Mouse (Mus musculus) hindbrain, embryonic 12.5 days (tissue): ENCODE results near the gene Klhl21. TPM values are rescaled to one million over a fixed set of nuclear protein-coding genes. Genes with fewer than 3 reads are reported as not detected.
A peak's percentile ranks its signal among the peaks of the same experiment; 100 is the strongest.
"Not testable (repeated sequence)": the region's sequence is repeated elsewhere in the genome, so short reads cannot be mapped to it uniquely, and the experiment has no call there.

Experiments
- ATAC-seq: fragments of 200-750 bp; cut with Nextera tagmentation; 2 replicates; pipeline ENCODE4 v1.8.0; 2017; ENCODE audit warnings: moderate TSS enrichment; ENCODE audit not compliant: low FRiP score
- H3K27ac ChIP-seq: fragments of 300-500 bp; sonication (generic); 2 replicates; pipeline ENCODE4 v1.5.1; 2016; ENCODE audit warnings: mild to moderate bottlenecking
- H3K27me3 ChIP-seq: fragments of 300-500 bp; sonication (generic); 2 replicates; pipeline ENCODE4 v1.6.1; 2016; ENCODE audit warnings: mild to moderate bottlenecking
- H3K36me3 ChIP-seq: fragments of 300-500 bp; sonication (generic); 2 replicates; pipeline ENCODE4 v1.6.1; 2016; ENCODE audit warnings: mild to moderate bottlenecking
- H3K4me1 ChIP-seq: fragments of 300-500 bp; sonication (generic); 2 replicates; pipeline ENCODE4 v1.6.1; 2016
- H3K4me2 ChIP-seq: fragments of 300-500 bp; sonication (generic); replicated peaks from 2 replicates; pipeline ENCODE4 v1.6.1; 2016; ENCODE audit warnings: mild to moderate bottlenecking
- H3K4me3 ChIP-seq: fragments of 300-500 bp; sonication (generic); 2 replicates; pipeline ENCODE4 v1.5.1; 2016; ENCODE audit warnings: mild to moderate bottlenecking
- H3K9ac ChIP-seq: fragments of 300-500 bp; sonication (generic); 2 replicates; pipeline ENCODE4 v1.6.1; 2016; ENCODE audit warnings: mild to moderate bottlenecking, moderate library complexity
- H3K9me3 ChIP-seq: fragments of 300-500 bp; sonication (generic); replicated peaks from 2 replicates; pipeline ENCODE4 v1.6.1; 2016; ENCODE audit warnings: mild to moderate bottlenecking
- WGBS: fragments of 180-500 bp; shearing (Covaris S2); methylation state at CpG from one replicate; pipeline ENCODE4 v1.1.7; 2016; 5-methylcytosine and 5-hydroxymethylcytosine counted together
- polyA plus RNA-seq: library from polyadenylated mRNA; unstranded; fragments of >200 nt; fragmentation: Nextera tagmentation; extraction: Ambion mirVana; gene quantifications from 2 replicates; pipeline ENCODE4 v1.2.1, GENCODE M21; 2016

Gene Klhl21
- polyA plus RNA-seq, 1 experiment from 2014 or later: 8.0 TPM

DNA sequence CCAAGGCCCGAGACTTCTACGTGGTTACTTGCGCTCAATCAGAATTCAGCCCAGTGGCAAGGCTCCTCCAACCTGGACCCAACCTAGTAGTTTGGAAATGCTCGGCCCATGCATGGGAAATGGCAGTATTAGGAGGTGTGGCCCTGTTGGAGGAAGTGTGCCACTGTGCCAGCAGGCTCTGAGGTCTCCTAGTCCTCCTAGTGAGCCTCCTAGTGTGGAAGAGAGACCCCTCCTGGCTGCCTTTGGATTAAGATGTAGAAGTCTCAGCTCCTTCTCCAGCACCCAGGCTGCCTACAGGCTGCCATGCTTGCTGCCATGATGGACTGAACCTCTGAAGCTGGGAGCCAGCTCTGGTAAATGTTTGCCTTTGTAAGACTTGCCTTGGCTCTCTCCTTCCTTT, 21.4 kb downstream of the Klhl21 start:
- H3K4me2 ChIP-seq: peak overlapping the region; percentile 15; the same call in 1 of the 2 replicates
- 0 out of 2 replicates have a peak, but pooled peaks cover 4% of the 10 kb centered on the region for H3K36me3 ChIP-seq
- no peak for ATAC-seq
- peaks cover 10% of the 10 kb centered on the region; the same call in 1 of the 2 replicates for H3K27me3 ChIP-seq
- 70% methylated on average over 4 of the region's 4 CpGs for WGBS
- peaks cover 38% of the 10 kb centered on the region for H3K4me1 ChIP-seq
- no peak overlapping the region for H3K9ac ChIP-seq
- no peak overlapping the region for H3K27ac ChIP-seq
- H3K9me3 ChIP-seq: no peaks in the 10 kb centered on the region
- H3K4me3 ChIP-seq: no peak overlapping the region

- Histone ChIP-seq H3K4me2 (no peak overlapping the region), H3K9ac (no peak overlapping the region), H3K9me3 (no peaks in the 10 kb centered on the region), H3K4me1 (peaks cover 16% of the 10 kb centered on the region), H3K27me3 (peaks cover 10% of the 10 kb centered on the region; the same call in 1 of the 2 replicates), H3K36me3 (no peaks in the 10 kb centered on the region), H3K27ac (no peak overlapping the region), H3K4me3 (no peak overlapping the region)
- ATAC-seq: no peak
- 92% methylated on average over 13 of the region's 13 CpGs for WGBS
Measured at GRCm38 (mm10) chr4:152032922-152033321, 24.3 kb downstream of the Klhl21 start.

DNA sequence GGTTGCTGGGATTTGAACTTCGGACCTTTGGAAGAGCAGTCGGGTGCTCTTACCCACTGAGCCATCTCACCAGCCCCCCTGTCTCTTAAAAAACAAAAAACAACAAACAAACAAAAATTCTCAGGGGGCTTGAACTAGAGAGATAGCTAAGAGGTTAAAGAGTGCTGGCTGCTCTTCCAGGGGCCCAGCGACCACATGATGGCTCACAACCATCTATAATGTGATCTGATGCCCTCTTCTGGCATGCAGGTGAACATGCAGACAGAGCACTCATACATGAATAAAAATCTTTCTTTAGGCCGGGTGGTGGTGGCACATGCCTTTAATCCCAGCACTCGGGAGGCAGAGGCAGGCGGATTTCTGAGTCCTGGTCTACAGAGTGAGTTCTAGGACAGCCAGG, 27.9 kb downstream of the Klhl21 start:
- WGBS: 95% methylated on average over 6 of the region's 6 CpGs
- not testable (repeated sequence) for H3K9me3 ChIP-seq, H3K9ac ChIP-seq, H3K36me3 ChIP-seq, ATAC-seq, H3K4me3 ChIP-seq, H3K27ac ChIP-seq, H3K4me2 ChIP-seq
- Histone ChIP-seq H3K27me3 (peaks cover 10% of the 10 kb centered on the region; the same call in 1 of the 2 replicates), H3K4me1 (peaks cover 15% of the 10 kb centered on the region)

DNA sequence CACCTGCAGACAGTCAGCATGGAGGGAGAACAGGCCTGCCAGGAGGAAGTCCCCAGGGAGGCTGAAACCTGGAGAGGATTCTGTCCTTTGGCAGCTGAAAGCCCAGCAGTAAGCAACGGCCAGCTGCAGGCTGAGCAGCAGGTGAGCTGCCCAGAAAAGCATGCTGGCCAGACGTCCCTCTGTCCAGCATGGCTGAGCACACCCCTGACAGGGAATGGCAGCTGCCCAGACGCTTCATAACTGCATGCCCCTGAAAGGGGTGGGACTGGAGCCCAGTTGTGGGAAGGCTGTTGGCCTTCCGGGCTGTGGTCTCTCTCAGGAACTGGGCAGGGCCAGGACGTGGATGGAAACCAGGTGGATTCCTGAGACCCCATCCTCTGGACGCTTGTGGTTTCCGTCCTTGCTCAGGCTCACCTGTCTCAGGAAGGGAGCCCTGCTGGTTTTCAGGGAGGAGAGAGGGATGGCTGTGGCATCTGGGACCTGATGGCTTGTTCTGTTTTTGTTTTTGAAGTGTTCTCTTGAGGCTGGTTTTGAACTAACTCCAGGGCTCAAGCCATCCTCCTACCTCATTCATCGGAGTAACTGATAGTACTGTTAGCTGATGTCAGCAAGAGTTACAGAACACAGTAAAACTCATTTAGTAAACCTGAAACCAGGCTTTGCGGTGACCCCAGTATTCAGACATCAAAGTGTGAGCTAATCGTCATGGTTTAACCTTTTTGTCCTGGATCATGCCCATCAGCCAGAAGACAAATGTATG, 29.8 kb downstream of the Klhl21 start, which contains the start of gene Tas1r1:
Gene Tas1r1, minus strand, starts transcription at position 344 of the 760 bp plus-strand sequence.
- peaks cover 25% of the 10 kb centered on the region for H3K36me3 ChIP-seq
- H3K4me1 ChIP-seq: peaks cover 15% of the 10 kb centered on the region
- 49% methylated on average over 10 of the region's 10 CpGs for WGBS
- peak within 1 kb of the TSS; percentile 96 for H3K4me3 ChIP-seq
- no peaks in the 10 kb centered on the region for H3K27me3 ChIP-seq
- no peaks in the 10 kb centered on the region for H3K9me3 ChIP-seq
- 0 out of 2 replicates have a peak, but pooled peaks have one; percentile 17 for ATAC-seq
- peak within 1 kb of the TSS; percentile 92 for H3K9ac ChIP-seq
- H3K4me2 ChIP-seq: peak within 1 kb of the TSS; percentile 98
- H3K27ac ChIP-seq: peak within 1 kb of the TSS; percentile 44; the same call in 1 of the 2 replicates

GRCm38 (mm10) chr4:152038985-152039830, 30.6 kb downstream of the Klhl21 start, which contains the start of gene Nol9:
TSS of gene Nol9 (plus strand) at chr4:152039321.
- WGBS: under 1% methylated on average over 86 of the region's 86 CpGs
- H3K4me2 ChIP-seq: peak within 1 kb of the TSS; percentile 98
- peaks cover 33% of the 10 kb centered on the region for H3K36me3 ChIP-seq
- no peaks in the 10 kb centered on the region for H3K27me3 ChIP-seq
- peak within 1 kb of the TSS; percentile 92 for H3K9ac ChIP-seq
- H3K27ac ChIP-seq: peak within 1 kb of the TSS; percentile 44; the same call in 1 of the 2 replicates
- peaks cover 15% of the 10 kb centered on the region for H3K4me1 ChIP-seq
- ATAC-seq: peak; percentile 88
- peak within 1 kb of the TSS; percentile 96 for H3K4me3 ChIP-seq
- H3K9me3 ChIP-seq: no peaks in the 10 kb centered on the region

- peaks cover 40% of the 10 kb centered on the region for H3K36me3 ChIP-seq
- no peak for ATAC-seq
- 8% methylated on average over 25 of the region's 25 CpGs for WGBS
- peak overlapping the region; percentile 96 for H3K4me3 ChIP-seq
- H3K9me3 ChIP-seq: no peaks in the 10 kb centered on the region
- no peak overlapping the region for H3K27ac ChIP-seq
- peak overlapping the region; percentile 92 for H3K9ac ChIP-seq
- H3K27me3 ChIP-seq: no peaks in the 10 kb centered on the region
- H3K4me1 ChIP-seq: peaks cover 15% of the 10 kb centered on the region
- peak overlapping the region; percentile 98 for H3K4me2 ChIP-seq
Measured at GRCm38 (mm10) chr4:152039831-152040310, 31.3 kb downstream of the Klhl21 start.

- ATAC-seq: no peak
- Histone ChIP-seq H3K4me3 (no peak overlapping the region), H3K36me3 (peaks cover 58% of the 10 kb centered on the region)
Measured at GRCm38 (mm10) chr4:152041924-152042641, 33.5 kb downstream of the Klhl21 start.

DNA sequence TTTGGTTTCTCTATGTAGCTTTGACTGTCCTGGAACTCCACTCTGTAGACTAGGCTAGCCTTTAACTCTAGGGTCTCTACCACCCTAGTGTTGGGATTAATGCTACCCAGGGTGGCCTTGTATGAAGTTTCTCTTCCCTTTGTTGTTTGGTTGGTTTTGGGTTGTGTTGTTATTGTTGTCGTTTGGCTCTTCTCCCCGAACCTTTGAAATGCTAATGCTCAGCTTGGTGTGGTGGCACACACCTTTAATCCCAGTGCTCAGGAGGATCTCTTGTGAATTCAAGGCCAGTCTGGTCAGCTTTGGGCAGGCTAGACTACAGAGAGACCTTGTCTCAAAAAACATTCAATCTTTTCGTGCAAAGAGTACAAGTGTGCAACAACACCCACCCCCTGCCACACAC, 34.6 kb downstream of the Klhl21 start:
- Histone ChIP-seq H3K36me3 (peaks cover 69% of the 10 kb centered on the region), H3K4me2 (no peak overlapping the region), H3K27ac (no peak overlapping the region), H3K4me3 (no peak overlapping the region), H3K27me3 (no peaks in the 10 kb centered on the region), H3K9me3 (no peaks in the 10 kb centered on the region), H3K4me1 (peaks cover 15% of the 10 kb centered on the region), H3K9ac (no peak overlapping the region)
- ATAC-seq: no peak
- 90% methylated on average over 3 of the region's 3 CpGs for WGBS

More at GRCm38 (mm10) chr4:152041924-152042641, 33.5 kb downstream of the Klhl21 start:
- no peaks in the 10 kb centered on the region for H3K9me3 ChIP-seq
- H3K4me2 ChIP-seq: no peak overlapping the region
- H3K9ac ChIP-seq: no peak overlapping the region
- peaks cover 15% of the 10 kb centered on the region for H3K4me1 ChIP-seq
- 93% methylated on average over 22 of the region's 22 CpGs for WGBS
- no peak overlapping the region for H3K27ac ChIP-seq
- no peaks in the 10 kb centered on the region for H3K27me3 ChIP-seq

DNA sequence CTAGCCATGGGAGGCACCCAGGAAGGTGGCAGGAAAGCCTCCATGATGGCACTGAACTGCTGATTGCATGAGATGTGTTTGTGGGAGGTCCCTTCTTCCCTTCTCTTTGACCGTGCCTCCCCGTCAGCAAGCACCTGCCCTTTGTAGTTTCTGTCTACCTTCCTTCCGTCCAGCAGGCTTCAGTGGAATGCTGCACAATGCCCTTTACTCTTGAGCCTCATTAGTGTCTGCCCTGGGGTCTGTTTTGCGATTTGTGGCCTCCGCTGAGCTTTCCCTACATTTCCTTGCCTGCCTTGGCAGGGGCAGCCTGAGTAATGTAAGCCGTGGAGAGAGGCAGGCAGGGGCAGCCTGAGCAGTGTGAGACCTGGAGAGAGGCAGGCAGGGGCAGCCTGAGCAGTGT, 36.0 kb downstream of the Klhl21 start:
- Histone ChIP-seq H3K9me3 (no peaks in the 10 kb centered on the region), H3K27ac (no peak overlapping the region), H3K27me3 (no peaks in the 10 kb centered on the region), H3K4me3 (no peak overlapping the region), H3K36me3 (peaks cover 81% of the 10 kb centered on the region), H3K4me1 (peaks cover 15% of the 10 kb centered on the region), H3K9ac (peak overlapping the region; percentile 18; the same call in 1 of the 2 replicates), H3K4me2 (no peak overlapping the region)
- ATAC-seq: no peak
- 81% methylated on average over 6 of the region's 6 CpGs for WGBS

DNA sequence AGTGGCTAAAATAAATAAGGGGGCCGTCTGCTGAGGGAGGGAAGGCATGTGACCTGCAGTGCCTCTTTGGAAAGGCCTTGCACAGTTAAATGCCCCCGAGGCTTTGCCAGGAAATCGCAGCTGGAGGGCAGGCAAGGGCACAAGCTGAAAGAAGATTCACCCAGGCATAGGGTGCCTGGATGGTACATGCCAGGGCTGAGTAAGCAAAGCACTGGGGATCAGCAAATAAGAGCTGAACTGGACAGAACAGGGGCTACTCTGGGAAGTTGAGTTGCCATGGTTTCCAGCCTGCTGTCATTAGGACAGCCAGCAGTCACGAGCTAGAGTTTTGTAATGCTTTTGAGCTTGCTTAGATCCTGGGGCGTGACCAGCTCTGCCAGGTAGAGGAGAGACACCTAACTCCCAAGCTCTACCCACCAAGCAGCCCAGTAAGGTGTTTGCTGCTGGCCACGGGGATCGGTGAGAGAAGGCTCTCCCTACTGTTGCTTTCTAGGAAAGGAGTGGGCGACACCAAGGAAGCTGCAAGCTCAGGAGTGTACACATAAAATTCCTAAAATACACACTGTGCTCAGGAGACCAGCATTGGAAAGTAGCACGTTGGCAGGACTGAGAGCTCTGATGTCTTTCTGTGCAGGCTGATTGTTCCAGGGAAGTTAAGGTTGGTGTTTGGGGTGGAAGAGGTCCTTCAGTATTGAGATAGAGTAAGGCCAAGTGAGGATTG, 53.9 kb downstream of the Klhl21 start:
- H3K27me3 ChIP-seq: no peaks in the 10 kb centered on the region
- no peaks in the 10 kb centered on the region for H3K9me3 ChIP-seq
- no peak for ATAC-seq
- peaks cover 49% of the 10 kb centered on the region for H3K36me3 ChIP-seq
- no peak overlapping the region for H3K4me2 ChIP-seq
- H3K9ac ChIP-seq: 0 out of 2 replicates have a peak overlapping the region, but pooled peaks have one; percentile 13
- 74% methylated on average over 9 of the region's 9 CpGs for WGBS
- H3K4me1 ChIP-seq: no peaks in the 10 kb centered on the region
- H3K27ac ChIP-seq: 0 out of 2 replicates have a peak overlapping the region, but pooled peaks have one; percentile 44
- no peak overlapping the region for H3K4me3 ChIP-seq

DNA sequence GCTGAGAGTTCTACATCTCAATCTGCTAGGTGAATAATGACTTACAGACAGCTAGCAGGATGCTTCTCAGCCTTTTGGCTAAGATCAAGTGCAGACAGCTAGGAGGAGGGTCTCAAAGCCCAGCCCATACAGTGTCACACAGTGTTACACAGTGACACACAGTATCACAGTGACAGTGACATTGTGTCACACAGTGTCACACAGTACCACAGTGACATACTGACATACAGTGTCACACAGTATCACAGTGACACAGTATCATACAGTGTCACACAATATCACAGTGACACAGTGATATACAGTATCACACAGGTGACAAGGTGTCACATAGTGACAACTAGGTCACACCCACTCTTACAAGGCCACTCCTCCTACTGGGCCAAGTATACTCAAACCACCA, 58.7 kb downstream of the Klhl21 start:
- H3K9ac ChIP-seq: no peak overlapping the region
- ATAC-seq: no peak
- peaks cover 5% of the 10 kb centered on the region for H3K4me1 ChIP-seq
- H3K27me3 ChIP-seq: no peaks in the 10 kb centered on the region
- no peak overlapping the region for H3K27ac ChIP-seq
- no peaks in the 10 kb centered on the region for H3K9me3 ChIP-seq
- H3K36me3 ChIP-seq: 0 out of 2 replicates have a peak, but pooled peaks cover 6% of the 10 kb centered on the region
- H3K4me2 ChIP-seq: no peak overlapping the region
- H3K4me3 ChIP-seq: no peak overlapping the region
